Mouse (Mus musculus) liver, embryonic 16.5 days (tissue): ENCODE results near the gene Grm8. TPM values are rescaled to one million over a fixed set of nuclear protein-coding genes. Genes with fewer than 3 reads are reported as not detected.
A peak's percentile ranks its signal among the peaks of the same experiment; 100 is the strongest.

Experiments used
- ATAC-seq: fragments of 200-750 bp; cut with Nextera tagmentation; 2 replicates; pipeline ENCODE4 v1.8.0; 2017; ENCODE audit warnings: low read depth, mild to moderate bottlenecking, moderate number of reproducible peaks, moderate library complexity
- H3K27ac ChIP-seq: fragments of 300-500 bp; sonication (generic); 2 replicates; pipeline ENCODE4 v1.5.1; 2014; ENCODE audit warnings: mild to moderate bottlenecking, low read length
- H3K27me3 ChIP-seq: fragments of 300-500 bp; sonication (generic); 2 replicates; pipeline ENCODE4 v1.6.1; 2014; ENCODE audit warnings: low read depth, low read length, mixed read lengths; ENCODE audit not compliant: control insufficient read depth, insufficient read depth
- H3K36me3 ChIP-seq: fragments of 300-500 bp; sonication (generic); 2 replicates; pipeline ENCODE4 v1.6.1; 2014; ENCODE audit warnings: mild to moderate bottlenecking; ENCODE audit not compliant: control insufficient read depth, insufficient read depth
- H3K4me1 ChIP-seq: fragments of 300-500 bp; sonication (generic); 2 replicates; pipeline ENCODE4 v1.6.1; 2014; ENCODE audit warnings: low read depth, low read length, mixed read lengths; ENCODE audit not compliant: control insufficient read depth
- H3K4me2 ChIP-seq: fragments of 300-500 bp; sonication (generic); 2 replicates; pipeline ENCODE4 v1.6.1; 2014; ENCODE audit warnings: low read depth, low read length, mixed read lengths
- H3K4me3 ChIP-seq: fragments of 300-500 bp; sonication (generic); 2 replicates; pipeline ENCODE4 v1.5.1; 2014; ENCODE audit warnings: low read depth, mild to moderate bottlenecking, low read length
- H3K9ac ChIP-seq: fragments of 300-500 bp; sonication (generic); 2 replicates; pipeline ENCODE4 v1.6.1; 2014; ENCODE audit warnings: low read depth, low read length
- H3K9me3 ChIP-seq: fragments of 300-500 bp; sonication (generic); replicated peaks from 2 replicates; pipeline ENCODE4 v1.6.1; 2016; ENCODE audit warnings: low read length; ENCODE audit not compliant: control insufficient read depth
- WGBS: fragments of 180-500 bp; shearing (Covaris S2); extraction: QIAGEN DNeasy Blood & Tissue Kit; methylation state at CpG from one replicate; pipeline ENCODE4 v1.1.7; 2014; ENCODE audit not compliant: insufficient replicate concordance; 5-methylcytosine and 5-hydroxymethylcytosine counted together
- microRNA counts: library from miRNA; unstranded; fragments of <30 nt; microRNA quantifications from one replicate; lab custom pipeline; 2016
- microRNA-seq: library from miRNA; unstranded; fragments of <30 nt; microRNA quantifications from one replicate; pipeline ENCODE4, GENCODE M21; 2016
- polyA plus RNA-seq: library from polyadenylated mRNA; unstranded; fragments of >200 nt; fragmentation: Nextera tagmentation; extraction: Ambion mirVana; gene quantifications from 2 replicates; pipeline ENCODE4 v1.2.1, GENCODE M21; 2015

Grm8 gene
- polyA plus RNA-seq, 1 experiment from 2014 or later, result 0.02 TPM

DNA sequence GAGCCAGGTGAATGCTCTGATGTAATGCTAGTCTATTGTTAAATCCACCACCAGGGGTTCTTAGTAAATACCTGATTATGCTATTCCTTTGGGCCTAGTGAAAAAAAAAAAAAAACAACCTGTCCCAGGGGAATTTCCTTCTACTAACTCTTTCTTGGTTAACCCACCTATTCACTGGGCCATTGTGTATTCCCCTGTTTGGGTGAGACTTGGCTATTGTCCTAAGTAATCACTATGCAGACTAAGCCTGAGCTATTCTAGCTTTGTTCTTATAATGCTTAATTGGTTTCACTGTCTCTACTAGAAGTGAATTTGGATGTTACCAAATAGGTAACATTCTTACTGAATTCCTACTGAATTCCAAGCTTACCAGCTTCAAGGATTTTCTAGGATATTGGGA, 872.4 kb downstream of the Grm8 start:
- Histone ChIP-seq H3K9me3 (no peaks in the 10 kb centered on the region), H3K4me3 (no peak overlapping the region), H3K27me3 (no peaks in the 10 kb centered on the region), H3K27ac (no peak overlapping the region), H3K4me1 (no peaks in the 10 kb centered on the region), H3K9ac (no peak overlapping the region), H3K4me2 (no peak overlapping the region), H3K36me3 (no peaks in the 10 kb centered on the region)
- no peak for ATAC-seq

DNA sequence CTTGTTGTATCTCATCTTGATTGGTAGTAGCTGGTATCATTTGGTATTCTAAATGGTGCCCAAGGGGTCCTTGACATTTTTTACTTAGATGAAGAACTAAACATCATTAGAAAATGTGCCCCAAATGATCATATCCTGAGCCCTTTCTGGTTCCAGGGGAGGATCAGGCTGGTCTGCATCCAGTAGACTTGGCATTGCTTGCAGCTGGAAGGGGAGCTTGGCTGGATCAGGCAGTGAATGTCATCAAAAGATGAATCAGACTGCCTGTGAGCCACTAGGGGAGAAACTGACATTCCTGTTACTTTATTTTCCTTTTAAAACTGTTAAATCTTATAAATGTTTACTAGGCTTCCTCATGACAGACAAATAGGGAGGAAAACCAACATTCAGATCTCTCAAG, 894.6 kb downstream of the Grm8 start:
- no peaks in the 10 kb centered on the region for H3K36me3 ChIP-seq
- H3K4me2 ChIP-seq, result no peak overlapping the region
- H3K27me3 ChIP-seq, result no peaks in the 10 kb centered on the region
- H3K9me3 ChIP-seq, result no peaks in the 10 kb centered on the region
- H3K27ac ChIP-seq, result no peak overlapping the region
- H3K9ac ChIP-seq, result no peak overlapping the region
- H3K4me3 ChIP-seq, result no peak overlapping the region
- ATAC-seq, result no peak
- no peaks in the 10 kb centered on the region for H3K4me1 ChIP-seq

DNA sequence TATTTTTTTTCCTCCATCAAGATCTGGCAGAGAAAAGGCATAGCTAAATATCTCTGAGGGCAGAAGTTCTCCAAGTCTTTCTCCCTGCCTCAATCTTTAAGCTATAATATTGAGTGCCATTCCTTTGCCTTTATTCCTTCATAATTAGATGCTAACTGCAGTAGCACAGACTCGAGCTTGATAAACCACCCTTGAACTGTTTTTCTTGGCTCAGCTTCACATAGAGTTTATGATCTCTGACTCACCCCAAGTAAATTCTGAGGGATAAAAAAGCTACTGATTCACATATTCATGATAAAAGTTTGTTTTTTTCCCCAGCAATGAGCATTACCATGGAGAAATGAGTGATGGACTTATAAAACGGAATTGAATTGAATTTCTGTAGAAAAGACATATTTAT, 895.0 kb downstream of the Grm8 start:
- no peak overlapping the region for H3K4me3 ChIP-seq
- WGBS, result 37% methylated on average over 2 of the region's 2 CpGs
- H3K9ac ChIP-seq, result no peak overlapping the region
- no peak overlapping the region for H3K4me2 ChIP-seq
- no peak for ATAC-seq
- H3K36me3 ChIP-seq, result no peaks in the 10 kb centered on the region
- no peaks in the 10 kb centered on the region for H3K9me3 ChIP-seq
- H3K27me3 ChIP-seq, result no peaks in the 10 kb centered on the region
- H3K4me1 ChIP-seq, result no peaks in the 10 kb centered on the region
- H3K27ac ChIP-seq, result no peak overlapping the region

MicroRNAs within 50 kb of the gene (microRNA counts, 519-probe panel; counts per million panel counts)
- microRNA mmu-miR-592 (lab: Ali Mortazavi, UCI), result 1,869 counts per million, percentile 22 among the panel's probes with 10 or more counts

Small RNA genes within 50 kb of the gene (microRNA-seq; reads per million reads assigned to microRNA genes)
- gene Mir592, result 2.5 reads per million, percentile 4 among the genes with 10 or more reads in this experiment
